Mouse (Mus musculus): Measurements from ENCODE around the gene Eif2b4.

The Eif2b4 gene

DNA sequence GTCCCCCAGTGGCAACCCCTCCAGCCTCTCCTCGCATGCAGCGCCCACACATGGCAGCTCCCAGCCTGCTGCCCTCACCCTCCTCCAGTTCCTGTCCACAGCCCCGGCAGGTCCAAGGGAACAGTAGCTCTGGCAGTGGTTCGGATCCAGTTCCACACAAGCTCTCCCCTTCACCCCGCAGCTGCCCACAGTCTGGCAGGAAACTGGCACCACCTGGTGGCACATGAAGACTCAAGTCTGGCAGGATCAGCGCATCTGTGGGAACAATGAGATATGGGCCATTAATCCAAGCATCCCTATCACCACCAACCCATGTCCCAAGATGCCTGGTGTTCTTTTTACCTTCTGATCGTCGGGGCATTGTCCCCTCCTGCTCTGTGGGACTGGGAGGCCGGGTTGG is 6.7 kb upstream of the Eif2b4 start:
- DNase-seq (ENCODE audit: low read depth, low spot score): no peak

DNA sequence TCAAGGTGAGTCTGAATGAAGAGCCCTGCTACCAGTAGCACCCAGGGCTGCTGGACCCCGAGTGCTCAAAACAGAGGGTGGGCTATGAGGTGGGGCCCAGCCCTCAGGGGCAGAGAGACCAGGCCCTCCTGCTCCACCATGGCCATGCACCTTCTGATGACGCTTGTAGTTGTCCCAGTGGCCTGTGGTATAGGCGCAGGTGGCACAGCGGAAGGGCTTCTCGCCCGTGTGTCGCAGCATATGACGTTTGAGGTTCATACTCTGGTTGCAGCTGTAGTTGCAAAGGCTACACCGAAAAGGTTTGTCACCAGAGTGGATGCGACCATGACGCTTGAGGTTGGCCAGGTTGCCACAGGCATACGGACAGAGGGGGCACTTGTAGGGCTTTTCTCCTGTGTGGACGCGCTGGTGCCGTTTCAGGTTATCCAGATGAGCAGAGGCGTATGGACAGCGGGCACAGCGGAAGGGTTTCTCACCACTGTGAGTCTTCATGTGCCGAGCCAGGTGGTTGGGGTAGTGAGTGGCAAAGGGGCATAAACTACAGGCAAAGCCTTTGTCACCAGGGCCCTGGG is 6.2 kb upstream of the Eif2b4 start:
- DNase-seq (ENCODE audit: low read depth, low spot score): no peak

DNA sequence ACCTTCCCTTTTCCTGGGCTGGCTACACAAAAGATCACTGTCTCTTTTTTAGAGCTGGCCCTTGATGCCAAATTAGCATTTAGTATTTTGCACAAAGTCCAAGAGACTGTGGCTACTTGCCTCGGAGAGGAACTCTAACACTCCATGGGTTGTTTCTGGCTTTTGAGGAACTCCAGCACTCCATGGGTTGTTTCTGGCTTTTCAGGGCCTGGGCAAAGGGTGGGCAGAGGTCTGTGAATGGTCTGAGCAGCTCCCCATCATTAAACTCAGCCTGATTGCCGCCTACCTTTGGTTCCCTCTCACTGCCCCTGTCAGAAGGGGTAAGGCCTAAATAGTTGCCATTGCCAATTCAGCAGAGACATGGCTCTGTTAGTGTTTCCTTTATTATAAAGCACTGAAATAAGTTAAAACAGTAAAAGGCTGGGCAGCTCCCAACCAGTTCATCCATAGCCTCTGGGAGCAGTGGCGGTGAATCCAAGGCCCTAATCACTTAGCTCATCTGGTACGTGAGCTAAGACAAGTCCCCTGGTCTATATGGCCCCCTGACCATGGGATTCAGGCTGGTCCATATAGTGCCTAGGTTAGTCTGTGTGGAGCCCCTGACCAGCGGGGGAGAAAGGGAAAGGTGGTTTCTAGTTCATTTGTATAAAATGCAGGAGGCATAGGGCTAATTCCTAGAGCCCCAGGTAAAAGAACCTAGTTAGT is 5.5 kb upstream of the Eif2b4 start:
- no peak for DNase-seq (ENCODE audit: low read depth, low spot score)

DNA sequence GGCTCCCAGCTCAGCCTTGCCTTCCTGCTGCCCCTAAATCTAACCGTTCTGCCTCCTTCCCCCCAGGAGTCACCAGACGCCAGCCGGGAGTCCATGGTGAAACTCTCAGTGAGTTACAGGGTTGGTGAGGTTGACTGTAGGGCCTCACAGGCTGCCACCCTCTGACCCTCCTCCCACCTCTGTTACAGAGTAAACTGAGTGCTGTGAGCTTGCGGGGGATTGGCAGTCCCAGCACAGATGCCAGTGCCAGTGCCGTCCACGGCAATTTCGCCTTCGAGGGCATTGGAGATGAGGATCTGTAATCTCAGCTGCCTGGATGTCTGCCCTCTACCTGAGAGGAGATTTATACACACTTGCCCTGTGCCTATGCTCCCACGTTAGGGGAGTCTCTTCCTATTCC is 4.9 kb upstream of the Eif2b4 start:
- DNase-seq (ENCODE audit: low read depth, low spot score): no peak

DNA sequence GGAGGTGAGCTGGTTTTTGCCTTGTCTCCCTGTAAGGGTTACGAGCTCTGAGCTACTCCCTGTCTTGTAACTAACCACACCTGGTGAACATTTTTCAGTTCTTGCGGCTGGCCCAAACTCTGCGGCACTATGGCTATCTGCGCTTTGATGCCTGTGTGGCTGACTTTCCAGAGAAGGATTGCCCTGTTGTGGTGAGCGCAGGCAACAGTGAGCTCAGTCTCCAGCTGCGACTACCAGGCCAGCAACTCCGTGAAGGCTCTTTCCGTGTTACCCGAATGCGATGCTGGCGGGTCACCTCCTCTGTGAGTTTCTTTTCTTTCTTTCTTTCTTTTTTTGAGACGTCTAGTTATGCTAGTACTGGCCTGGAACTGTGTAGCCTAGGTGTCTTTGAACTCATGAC is 3.8 kb upstream of the Eif2b4 start:
- no peak for DNase-seq (ENCODE audit: low read depth, low spot score)

DNA sequence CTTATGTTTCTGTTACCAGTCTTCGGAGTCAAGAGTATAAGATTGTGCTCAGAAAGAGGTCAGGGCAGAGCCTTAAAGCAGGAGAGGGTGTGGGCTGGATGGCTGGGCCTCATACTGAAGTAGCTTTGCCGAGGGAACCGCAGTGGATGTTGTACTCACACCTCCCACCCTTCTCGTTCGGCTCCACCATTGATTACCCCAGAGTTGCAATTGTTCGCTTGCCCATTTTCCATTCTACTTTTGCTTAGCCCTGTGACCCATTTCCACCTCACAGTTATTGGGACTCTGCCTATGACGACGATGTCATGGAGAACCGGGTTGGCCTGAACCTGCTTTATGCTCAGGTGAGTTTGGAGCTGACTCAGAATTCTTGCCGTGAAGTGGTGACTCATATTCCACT is 3.0 kb upstream of the Eif2b4 start:
- DNase-seq (ENCODE audit: low read depth, low spot score): no peak

DNA sequence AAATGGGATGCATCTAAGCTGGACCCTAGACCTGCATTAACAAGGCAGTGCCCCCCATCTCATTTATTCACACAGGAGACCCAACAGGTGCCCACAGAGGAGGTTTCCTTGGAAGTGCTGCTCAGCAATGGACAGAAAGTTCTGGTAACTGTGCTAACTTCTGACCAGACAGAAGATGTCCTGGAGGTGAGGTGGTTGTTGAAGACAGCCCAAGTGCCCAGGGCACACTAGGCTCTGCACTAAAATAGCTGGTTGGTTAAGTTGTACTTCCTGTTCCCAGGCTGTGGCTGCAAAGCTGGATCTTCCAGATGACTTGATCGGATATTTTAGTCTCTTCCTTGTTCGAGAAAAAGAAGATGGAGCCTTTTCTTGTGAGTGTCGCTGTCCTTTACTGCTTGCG is 2.4 kb upstream of the Eif2b4 start:
- no peak for DNase-seq (ENCODE audit: low read depth, low spot score)

DNA sequence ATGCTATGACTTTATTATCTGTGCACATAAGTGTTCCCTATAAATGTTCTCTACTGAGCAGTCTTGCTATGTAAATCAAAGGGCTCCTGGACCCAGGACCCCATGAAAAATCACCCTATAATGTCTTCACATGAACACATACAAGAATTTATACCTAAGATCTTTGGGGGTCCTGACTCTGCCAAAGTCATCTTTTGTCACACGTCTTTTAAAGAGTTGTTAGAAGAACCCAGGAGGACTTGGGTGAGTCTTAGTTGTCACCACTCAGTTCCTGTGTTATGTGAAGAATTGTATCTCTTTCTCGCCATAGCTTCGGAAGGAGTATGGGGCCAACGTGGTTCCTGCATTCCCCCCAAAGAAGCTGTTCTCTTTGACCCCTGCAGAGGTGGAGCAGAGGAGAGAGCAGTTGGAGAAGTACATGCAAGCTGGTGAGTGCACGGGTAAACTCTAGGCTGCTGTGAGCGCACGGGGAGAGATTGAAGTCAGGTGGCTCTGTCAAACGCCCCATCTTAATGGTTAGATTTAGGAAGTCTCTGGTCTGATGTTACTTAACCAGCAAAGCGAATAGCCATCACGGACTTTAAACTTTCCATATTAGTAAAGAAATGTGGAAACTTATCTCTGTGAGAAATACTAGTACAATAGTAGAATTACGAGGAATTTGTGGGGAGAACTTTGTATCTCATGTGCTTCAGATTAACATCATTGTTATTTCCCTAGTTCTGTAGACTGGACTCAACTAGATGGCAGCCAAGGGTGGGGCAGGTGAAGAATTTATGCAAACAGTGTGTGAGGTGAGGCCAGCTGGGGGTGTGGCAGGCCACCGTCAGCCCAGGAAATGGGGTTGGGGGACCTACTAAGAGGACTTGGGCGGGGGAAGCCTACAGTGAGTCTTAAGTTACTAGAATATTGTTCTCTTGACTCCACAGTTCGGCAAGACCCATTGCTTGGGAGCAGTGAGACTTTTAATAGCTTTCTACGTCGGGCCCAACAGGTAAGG is 1.6 kb upstream of the Eif2b4 start:
- DNase-seq (ENCODE audit: low read depth, low spot score): no peak

DNA sequence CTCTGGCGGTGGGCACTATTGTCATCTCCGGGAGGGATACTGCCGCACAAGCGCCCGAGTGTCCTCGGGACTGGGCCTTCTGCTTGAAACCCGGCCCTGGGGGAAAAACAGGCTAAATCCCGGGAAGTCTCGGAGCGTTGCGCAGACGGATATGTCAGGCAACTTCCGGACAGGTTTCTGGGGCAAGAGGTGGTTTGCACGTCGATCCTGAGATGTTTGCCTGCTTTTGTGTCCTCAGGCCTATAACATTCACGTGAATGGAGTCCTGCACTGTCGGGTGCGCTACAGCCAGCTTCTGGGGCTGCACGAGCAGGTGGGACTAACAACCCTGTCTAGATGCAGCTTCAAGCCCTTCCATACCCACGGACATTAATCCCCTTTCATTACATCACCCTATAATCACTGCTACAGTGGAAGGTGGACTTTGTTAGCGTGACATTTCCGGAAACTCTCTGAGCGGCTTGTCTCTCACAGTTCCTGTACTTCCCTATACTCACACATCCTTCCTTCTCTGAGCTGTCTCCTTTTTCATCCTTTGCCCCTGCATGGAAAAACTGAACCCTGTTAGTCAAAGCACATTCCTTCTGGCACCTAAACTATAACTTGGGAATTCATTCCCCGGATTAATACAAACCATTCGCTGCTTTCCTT is 526 bp upstream of the Eif2b4 start:
- DNase-seq (ENCODE audit: low read depth, low spot score): no peak

DNA sequence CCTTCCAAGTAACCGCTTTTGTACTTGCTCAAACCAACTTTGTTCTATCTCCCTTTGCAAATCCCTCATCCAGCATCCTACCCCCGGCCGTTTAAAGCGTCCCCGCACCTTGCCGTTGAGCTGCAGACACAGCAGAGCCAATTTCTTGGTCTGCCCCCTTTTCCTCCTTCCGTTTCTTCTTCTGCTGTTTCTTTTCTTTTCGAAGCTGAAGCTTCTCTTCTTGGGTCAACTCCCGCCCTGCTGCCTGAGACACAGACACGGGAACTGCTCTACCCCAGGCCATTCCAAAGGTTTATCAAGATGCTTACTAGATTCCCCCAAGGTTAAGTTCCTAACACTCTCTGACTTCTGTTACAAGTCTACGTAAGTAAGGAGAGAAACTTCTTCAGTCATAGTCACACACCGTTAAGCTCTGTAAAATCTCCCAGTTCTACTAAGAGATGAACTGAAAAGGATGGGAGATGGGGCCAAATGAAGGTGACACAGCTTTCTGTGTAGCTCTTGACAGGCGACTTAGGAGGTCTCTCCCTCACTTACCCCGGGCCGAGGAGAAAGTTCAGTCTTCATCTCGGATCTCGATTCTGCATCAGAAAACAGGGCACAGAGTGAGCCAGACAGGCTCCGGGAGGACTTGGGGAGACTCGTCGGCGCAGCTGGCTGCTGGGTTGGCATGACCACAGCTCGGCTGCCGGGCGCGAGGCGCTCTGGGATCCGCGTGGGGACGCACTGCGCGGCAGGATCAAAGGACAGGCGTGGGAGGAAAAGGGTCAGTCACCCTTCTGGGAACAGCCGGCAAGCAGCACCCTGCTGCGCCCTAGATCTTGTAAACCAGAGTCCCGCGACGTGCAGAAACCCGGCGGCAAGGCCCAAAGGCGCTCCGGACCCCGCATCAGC is 938 bp downstream of the Eif2b4 start:
- no peak for DNase-seq (ENCODE audit: low read depth, low spot score)

DNA sequence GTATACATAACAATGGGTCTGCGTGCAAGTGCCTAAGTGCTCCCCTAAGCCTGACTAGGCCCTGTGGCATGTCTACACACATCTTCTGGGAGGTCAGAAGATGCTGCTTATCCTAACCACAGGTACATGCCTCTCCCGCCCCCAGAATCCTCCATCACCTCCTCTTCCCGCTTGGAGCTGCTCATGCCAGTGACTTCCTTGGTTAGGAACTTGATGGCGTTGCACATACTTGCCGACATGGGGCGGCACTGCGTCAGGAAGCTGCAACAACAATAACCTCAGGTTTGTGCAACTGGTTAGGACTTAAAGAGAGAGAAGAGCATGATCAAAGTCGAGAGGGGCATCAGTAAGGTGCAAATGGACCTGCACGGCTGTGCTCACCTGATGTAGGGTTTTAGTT is 3.0 kb downstream of the Eif2b4 start:
- DNase-seq (ENCODE audit: low read depth, low spot score): no peak

DNA sequence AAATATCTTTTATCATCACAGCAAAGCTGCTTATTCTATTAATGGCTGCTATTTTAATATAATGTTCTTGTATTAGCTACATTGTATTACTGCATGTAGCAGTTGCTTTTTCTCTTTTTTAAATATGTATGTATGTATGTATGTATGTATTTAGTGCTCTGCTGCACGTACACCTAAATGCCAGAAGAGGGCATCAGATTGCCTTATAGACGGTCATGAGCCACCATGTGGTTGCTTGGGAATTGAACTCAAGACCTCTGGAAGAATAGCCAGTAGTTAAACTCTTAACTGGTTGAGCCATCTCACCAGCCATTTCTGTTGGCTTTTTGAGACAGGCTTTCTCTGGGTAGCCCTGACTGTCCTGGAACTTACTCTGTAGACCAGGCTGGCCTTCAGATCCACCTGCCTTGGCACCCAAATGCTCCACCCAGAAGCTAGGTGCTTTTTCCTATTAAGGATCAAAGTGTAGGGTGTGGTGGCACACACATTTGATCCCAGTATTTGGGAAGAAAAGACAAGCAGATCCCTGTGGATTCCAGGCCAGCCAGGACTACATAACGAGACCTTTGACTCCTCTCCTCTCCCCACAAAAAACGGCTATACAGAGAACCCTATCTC is 4.9 kb downstream of the Eif2b4 start:
- no peak for DNase-seq (ENCODE audit: low read depth, low spot score)

DNA sequence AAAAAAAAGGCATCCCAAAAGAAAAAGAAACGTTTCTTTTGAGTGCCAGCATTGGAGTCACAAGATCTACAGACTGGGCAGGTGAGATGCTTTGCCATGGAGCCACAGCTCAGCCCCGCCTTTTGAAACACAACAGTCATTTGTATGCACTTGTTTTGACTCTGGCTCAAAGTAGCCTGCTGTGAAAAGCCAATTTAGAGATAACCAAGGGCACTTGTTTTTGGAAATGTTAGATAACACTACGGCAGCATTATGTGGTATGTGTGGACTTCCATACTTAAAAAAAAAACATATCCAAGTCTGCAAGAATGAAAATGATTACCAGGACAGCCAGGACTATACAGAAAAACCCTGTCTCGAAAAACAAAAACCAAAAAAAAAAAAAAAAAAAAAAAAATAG is 9.6 kb downstream of the Eif2b4 start:
- DNase-seq (ENCODE audit: low read depth, low spot score): no peak

DNA sequence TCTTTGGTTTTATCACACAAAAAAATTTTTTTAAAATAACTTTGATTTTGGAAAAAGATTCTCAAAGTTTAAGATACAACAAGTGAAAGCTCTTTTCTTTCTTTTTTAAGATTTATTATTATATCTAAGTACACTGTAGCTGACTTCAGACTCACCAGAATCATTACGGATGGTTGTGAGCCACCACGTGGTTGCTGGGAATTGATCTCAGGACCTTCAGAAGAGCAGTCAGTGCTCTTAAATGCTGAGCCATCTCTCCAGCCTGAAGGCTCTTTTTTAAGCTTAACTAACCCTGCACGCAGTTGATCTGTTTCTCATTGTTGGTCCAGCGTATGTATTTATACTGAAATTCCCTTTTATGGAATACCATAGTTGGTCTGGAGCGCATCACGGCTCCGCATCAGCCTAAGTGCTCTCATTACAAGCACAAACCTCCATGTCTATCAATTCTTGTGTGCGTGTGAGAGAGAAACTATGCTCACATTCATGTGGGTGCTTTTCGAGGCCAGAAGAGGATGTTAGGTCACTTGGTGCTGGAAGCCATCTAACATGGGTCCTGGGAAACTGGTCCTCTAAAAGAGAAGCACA is 12.0 kb downstream of the Eif2b4 start:
- DNase-seq (ENCODE audit: low read depth, low spot score): no peak

DNA sequence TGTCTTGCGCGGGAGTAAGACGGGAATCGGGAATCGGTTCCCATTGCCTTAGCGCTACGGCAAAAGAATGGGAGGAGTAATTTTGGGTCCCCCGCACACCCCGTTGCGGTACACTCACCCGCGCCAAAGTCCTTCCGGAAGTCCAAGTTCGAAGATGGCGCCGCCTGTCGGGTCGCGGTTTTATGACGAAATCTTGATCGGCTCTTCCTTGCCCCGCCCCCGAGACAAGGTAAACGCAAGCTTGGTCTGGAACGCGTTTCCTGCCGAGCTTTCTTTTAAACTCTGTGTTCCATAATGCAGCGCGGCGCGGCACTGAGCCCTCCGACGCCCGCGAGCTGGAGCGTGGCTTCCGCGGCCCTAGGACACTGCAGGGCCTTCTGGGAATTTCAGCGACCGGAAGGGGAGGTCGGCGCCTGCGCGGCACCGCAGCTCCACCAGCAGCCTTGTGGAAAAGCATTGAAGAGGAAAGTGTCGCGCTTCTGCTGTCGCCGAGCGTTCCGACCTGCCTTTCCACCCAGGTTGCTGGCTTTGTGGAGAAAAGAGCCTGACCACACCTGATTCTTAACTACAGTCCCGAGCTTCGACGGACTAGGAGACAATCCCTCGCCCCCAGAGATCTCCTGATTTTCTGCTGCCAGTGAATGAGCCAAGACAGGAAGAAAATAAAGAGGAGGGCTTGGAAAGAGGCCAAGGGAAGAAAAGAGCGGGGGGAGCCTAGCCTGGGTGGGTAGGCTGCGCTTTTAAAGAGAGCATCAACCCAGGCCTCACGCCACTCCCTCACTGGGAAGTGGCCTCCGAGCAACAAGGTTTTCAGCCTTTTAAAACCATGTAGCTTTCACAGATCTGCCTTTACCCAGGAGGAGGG is 13.2 kb downstream of the Eif2b4 start, which contains the start of the genes Gm29609 and Gtf3c2:
Gene Gm29609, minus strand, starts transcription at position 146 of the 865 bp plus-strand sequence.
Gene Gtf3c2, minus strand, starts transcription at position 379 of the 865 bp plus-strand sequence.
- DNase-seq (ENCODE audit: low read depth, low spot score): peak; percentile 93

DNA sequence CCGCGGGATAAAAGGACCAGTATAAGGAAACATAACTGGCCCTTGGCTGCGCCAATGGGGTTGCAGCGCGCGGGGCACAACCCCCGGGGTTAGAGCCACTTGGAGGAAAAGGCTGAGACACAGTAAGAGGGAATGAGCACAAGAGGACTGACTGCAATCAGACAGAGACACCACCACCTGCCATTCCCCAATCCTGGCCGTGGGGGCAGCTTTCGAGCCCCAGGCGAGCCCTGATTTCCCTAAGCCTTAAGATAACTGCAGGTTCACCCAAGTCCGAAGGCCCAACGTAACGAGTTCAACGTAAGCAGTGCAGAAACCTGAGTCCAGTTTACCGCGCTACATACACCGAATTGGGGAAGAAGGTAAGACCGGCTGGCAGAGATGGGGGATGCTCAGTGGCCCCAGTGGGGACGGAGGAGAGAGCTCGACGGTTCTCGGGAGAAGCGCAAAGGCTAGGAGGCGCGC is 13.9 kb downstream of the Eif2b4 start:
- no peak for DNase-seq (ENCODE audit: low read depth, low spot score)

DNA sequence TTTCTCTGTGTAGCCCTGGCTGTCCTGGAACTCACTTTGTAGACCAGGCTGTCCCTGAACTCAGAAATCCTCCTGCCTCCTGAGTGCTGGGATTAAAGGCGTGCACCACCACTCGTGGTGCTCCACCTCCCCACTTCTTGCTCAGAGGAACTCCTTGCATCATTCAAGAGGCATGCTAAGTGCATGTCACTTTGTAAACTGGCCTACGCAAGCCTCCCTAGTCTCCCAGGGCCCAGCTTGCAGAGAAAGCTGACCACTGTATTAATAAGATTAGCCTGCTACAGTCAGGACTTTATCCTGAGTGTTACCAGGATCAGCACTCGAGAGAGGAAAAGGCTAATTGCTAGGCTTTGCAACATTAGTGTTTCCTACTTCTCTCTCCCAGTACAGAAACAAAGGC is 24.6 kb downstream of the Eif2b4 start:
- no peak for DNase-seq (ENCODE audit: low read depth, low spot score)

DNA sequence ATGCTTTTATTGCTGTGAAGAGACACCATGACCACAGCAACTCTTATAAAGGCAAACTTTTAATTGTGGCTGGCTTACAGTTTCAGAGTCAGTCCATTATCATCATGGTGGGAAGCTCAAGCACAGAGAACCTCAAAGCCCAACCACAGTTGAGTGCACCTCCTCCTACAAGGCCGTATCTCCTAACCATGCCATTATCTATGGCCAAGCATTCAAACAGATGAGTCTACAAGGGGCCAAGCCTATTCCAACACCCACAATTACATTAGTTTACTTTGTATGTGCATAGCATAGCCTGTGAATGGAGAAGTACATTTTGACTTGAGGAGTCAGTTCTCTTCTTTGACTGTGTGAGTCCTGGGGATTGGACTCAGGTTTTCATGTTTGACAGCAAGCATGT is 28.4 kb downstream of the Eif2b4 start:
- no peak for DNase-seq (ENCODE audit: low read depth, low spot score)

DNA sequence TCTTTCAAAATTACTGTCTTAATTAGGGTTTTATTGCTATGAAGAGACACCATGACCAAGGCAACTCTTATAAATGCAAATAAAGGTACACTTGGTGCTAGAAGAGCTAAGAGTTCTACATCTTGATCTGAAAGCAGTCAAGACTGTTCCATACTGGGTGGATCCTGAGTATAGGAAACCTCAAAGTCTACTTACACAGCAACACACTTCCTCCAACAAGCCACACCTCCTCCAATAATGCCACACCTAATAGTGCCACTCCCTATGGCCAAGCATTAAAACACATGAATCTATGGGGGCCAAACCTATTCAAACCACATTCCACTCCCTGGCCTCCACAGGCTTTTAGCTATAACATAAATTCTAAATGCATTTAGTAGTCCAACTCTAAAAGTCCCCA is 30.8 kb downstream of the Eif2b4 start:
- DNase-seq (ENCODE audit: low read depth, low spot score): no peak

Measured in retina, adult 2 months (tissue).